Mouse (Mus musculus) small intestine, adult 2 months (tissue): ENCODE measurements around the gene Man2a1. TPM values are rescaled to one million over a fixed set of nuclear protein-coding genes. Genes with fewer than 3 reads are reported as not detected.

Source experiments
- H3K27ac ChIP-seq: fragments of 200-500 bp; 2 replicates; pipeline ENCODE4 v1.5.1; 2012; ENCODE audit warnings: low read depth, low read length, control low read depth, inconsistent platforms; ENCODE audit not compliant: insufficient read depth
- H3K27me3 ChIP-seq: fragments of 200-500 bp; 2 replicates; pipeline ENCODE4 v1.6.1; 2012; ENCODE audit warnings: mild to moderate bottlenecking, moderate library complexity, low read length, inconsistent platforms; ENCODE audit not compliant: control insufficient read depth, insufficient read depth
- H3K36me3 ChIP-seq: fragments of 200-500 bp; 2 replicates; pipeline ENCODE4 v1.6.1; 2012; ENCODE audit warnings: mild to moderate bottlenecking, low read length, control low read depth, inconsistent platforms; ENCODE audit not compliant: control insufficient read depth, insufficient read depth
- H3K4me1 ChIP-seq: fragments of 200-500 bp; 2 replicates; pipeline ENCODE4 v1.6.1; 2012; ENCODE audit warnings: low read length, inconsistent platforms, mixed read lengths; ENCODE audit not compliant: control insufficient read depth, insufficient read depth, insufficient read length
- H3K4me3 ChIP-seq: fragments of 200-500 bp; 2 replicates; pipeline ENCODE4 v1.5.1; 2012; ENCODE audit warnings: low read depth, mild to moderate bottlenecking, control low read depth, inconsistent platforms, low read length, moderate library complexity
- CTCF ChIP-seq: fragments of 200-500 bp; IDR thresholded peaks from 2 replicates; pipeline ENCODE4 v1.5.1; 2012; ENCODE audit warnings: low read depth, mild to moderate bottlenecking, control low read depth, inconsistent platforms, low read length, moderate library complexity, mixed read lengths; ENCODE audit not compliant: insufficient replicate concordance, insufficient read length; ENCODE audit errors: extremely low read depth
- POLR2A ChIP-seq: fragments of 200-500 bp; IDR thresholded peaks from 2 replicates; pipeline ENCODE4 v1.6.1; 2012; ENCODE audit warnings: low read depth, mild to moderate bottlenecking, control low read depth, inconsistent platforms, low read length, moderate library complexity
- whole genome bisulfite sequencing: fragments of 180-500 bp; shearing (Covaris S2); methylation state at CpG from one replicate; pipeline ENCODE4 v1.1.7; 2018; 5-methylcytosine and 5-hydroxymethylcytosine counted together
- polyA plus RNA-seq: library from polyadenylated mRNA; depleted of rRNA; stranded (reverse); fragments of >200 nt; gene quantifications from 2 replicates; pipeline ENCODE4 v1.2.3, GENCODE M21; 2012

The Man2a1 gene
- polyA plus RNA-seq, 1 experiment: 6.7 TPM

DNA sequence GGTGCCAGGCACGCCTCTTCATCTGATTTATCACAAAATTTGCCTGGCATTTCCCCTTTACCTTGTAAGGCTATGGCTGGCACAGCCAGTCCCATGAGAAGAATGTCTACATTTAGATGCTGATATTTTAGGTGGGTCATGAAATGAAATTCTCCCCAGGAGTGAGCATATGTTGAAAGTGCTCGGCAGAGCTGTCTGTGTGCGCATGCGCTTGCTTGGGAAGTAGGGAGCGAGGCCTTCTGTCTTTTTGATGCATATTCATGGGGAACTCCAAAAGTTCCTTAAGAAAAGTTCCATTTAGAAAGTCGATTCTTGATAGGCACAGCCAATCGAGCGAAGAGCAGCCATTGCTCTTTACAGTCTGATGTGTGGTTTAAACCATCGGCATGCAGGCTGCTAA is 26.6 kb upstream of the Man2a1 start:
- H3K27ac ChIP-seq: no peak overlapping the region
- TF ChIP-seq POLR2A: no peak
- no peak for TF ChIP-seq CTCF
- H3K4me1 ChIP-seq: no peaks in the 10 kb centered on the region
- H3K36me3 ChIP-seq: no peaks in the 10 kb centered on the region
- H3K27me3 ChIP-seq: no peaks in the 10 kb centered on the region
- 92% methylated on average over 9 of the region's 9 CpGs for WGBS
- H3K4me3 ChIP-seq: no peak overlapping the region

DNA sequence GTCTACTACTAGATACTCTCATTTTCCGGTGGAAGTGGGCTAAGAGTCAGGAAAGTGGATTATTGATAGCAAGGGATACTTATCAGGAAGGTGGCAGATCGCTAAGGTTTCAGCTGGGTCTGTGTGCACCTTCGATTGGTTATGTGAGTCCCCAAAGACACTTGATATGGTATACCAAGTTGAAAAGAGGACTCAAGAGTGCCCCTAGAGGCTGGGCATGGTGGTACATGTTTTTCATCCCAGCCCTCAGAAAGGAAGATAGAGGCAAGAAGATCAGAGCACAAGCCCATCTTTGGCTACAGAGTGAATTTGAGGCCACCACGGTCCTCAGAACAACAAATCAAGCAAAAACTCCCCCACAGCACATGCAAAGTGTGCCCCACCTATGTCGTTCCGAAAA is 25.3 kb upstream of the Man2a1 start:
- Histone ChIP-seq H3K27me3 (no peaks in the 10 kb centered on the region), H3K36me3 (no peaks in the 10 kb centered on the region), H3K4me1 (no peaks in the 10 kb centered on the region), H3K27ac (no peak overlapping the region), H3K4me3 (no peak overlapping the region)
- peak; percentile 29; the same call in 1 of the 2 replicates for TF ChIP-seq CTCF
- no peak for TF ChIP-seq POLR2A
- 80% methylated on average over 6 of the region's 6 CpGs for WGBS

DNA sequence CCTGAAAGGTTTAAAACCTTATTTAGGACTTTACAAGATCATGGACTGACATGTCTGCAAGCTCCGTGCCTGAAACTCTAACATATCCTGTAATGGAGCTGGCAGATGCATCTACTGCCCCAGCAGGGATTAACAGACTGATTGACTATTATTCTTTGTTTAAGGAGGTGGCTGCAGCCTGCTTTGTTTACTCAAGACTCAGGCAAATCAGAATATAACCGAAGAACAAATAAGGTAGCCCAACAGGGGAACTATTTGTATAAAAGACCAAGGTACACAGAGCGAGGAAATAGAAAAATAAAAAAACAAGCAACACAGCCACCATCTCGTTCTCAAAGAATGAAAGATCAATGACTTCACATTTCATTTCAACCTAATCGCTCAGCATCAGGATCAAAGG is 23.1 kb upstream of the Man2a1 start:
- WGBS: 23% methylated on average over 5 of the region's 5 CpGs
- TF ChIP-seq POLR2A: no peak
- TF ChIP-seq CTCF: no peak
- no peaks in the 10 kb centered on the region for H3K36me3 ChIP-seq
- no peaks in the 10 kb centered on the region for H3K4me1 ChIP-seq
- no peaks in the 10 kb centered on the region for H3K27me3 ChIP-seq
- no peak overlapping the region for H3K4me3 ChIP-seq
- no peak overlapping the region for H3K27ac ChIP-seq

DNA sequence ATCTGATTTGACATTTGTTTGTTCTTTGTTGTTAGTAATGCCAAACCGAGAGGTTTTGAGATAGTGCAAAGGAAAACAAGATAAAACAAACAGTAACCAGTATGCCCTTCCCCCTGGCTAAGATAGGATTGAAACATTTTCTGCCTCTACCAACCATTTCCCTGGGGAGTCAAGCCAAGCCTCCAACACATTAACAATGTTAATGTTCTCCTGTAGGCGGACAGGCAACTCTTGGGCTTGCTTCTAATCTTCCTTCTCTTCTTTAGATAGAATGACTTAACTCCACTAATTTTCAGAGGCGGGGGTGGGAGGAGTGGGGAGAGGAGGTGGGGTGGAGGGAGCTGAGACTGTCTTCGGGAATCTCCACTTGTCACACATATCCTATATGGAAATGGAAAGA is 22.2 kb upstream of the Man2a1 start:
- Histone ChIP-seq H3K27me3 (no peaks in the 10 kb centered on the region), H3K27ac (no peak overlapping the region), H3K36me3 (no peaks in the 10 kb centered on the region), H3K4me1 (no peaks in the 10 kb centered on the region), H3K4me3 (no peak overlapping the region)
- 34% methylated on average over 4 of the region's 4 CpGs for WGBS
- no peak for TF ChIP-seq CTCF
- TF ChIP-seq POLR2A: no peak

DNA sequence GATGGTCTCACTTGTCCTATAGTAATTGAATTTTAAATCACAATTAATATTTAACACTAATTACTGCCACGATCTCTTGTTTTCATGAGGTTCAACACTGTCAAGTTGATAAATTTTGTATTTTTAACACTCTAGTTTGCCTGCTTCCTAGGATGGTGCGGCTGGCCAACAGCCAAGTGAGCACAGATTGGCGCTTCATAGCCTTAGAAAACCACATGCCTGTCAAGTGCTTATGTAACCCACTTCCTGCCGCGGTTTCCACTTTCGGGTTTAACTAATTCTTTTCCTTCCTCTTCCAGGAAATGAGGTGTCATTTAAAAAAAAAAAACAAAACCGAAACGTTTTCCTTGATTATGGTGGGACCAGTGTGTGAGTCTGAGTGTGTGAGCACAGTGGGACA is 20.8 kb upstream of the Man2a1 start:
- no peak overlapping the region for H3K27ac ChIP-seq
- no peaks in the 10 kb centered on the region for H3K27me3 ChIP-seq
- H3K4me1 ChIP-seq: no peaks in the 10 kb centered on the region
- no peaks in the 10 kb centered on the region for H3K36me3 ChIP-seq
- no peak overlapping the region for H3K4me3 ChIP-seq
- TF ChIP-seq CTCF: no peak
- no peak for TF ChIP-seq POLR2A
- WGBS: 67% methylated on average over 8 of the region's 8 CpGs

DNA sequence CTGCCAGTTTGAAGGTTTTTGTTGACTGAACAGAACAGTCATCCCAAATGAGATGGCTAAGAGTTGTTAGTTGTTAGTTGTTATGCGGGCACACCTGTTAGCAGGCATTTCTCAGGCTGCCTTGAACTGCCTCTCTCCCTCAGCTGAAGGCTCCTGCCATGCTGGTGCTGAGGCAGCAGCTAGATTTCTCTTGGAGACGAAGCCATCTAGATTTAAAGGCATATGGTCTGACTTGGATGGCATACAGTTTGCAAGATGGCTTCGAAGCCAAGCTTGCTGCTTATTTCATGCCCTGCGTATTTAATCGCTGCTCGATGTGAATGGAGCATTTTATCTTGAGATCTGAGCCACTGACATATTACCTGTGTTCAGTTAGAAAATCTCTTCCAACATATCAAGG is 19.4 kb upstream of the Man2a1 start:
- TF ChIP-seq POLR2A (no peak), CTCF (no peak)
- 92% methylated on average over 6 of the region's 6 CpGs for WGBS
- H3K4me3 ChIP-seq: no peak overlapping the region
- H3K36me3 ChIP-seq: no peaks in the 10 kb centered on the region
- no peaks in the 10 kb centered on the region for H3K4me1 ChIP-seq
- no peaks in the 10 kb centered on the region for H3K27me3 ChIP-seq
- H3K27ac ChIP-seq: no peak overlapping the region

DNA sequence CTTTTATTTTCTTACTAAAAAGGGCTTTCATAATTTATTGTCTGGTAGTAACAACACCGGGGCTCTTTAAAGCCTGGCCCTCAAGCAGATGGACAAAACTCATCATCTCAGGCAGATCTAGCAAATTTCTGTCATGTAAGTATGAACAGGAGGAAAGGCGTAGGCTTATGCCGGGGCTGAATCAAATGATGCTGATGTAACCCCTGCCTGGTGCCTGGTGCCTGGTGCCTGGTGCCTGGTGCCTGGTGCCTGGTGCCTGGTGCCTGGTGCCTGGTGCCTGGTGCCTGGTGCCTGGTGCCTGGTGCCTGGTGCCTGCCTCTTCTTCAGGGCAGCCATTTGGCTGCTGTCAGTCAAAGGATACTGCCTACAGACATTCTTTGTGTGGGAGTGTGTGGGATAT is 18.6 kb upstream of the Man2a1 start:
- H3K27ac ChIP-seq: no peak overlapping the region
- WGBS: 91% methylated on average over 3 of the region's 3 CpGs

DNA sequence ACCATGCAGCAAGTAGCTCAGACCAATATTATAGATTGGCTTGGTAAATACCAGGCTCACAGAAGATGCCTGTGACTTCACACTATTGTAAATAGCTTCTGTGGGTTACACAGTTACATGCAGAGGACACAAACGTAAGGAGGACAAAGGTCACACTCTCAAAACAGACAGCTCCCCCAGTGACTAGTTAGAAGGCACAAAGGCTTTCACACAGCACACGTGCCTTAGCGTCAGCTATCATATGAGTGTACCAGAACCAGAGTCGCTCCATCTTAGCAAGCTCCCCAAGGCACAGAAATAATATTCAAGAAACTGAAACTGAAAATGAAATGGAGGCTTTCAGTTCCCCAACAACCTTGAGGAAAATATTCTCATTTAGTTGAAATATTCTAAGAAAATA is 10.1 kb upstream of the Man2a1 start:
- Histone ChIP-seq H3K27me3 (no peaks in the 10 kb centered on the region), H3K4me1 (peaks cover 3% of the 10 kb centered on the region; the same call in 1 of the 2 replicates), H3K27ac (no peak overlapping the region), H3K36me3 (no peaks in the 10 kb centered on the region), H3K4me3 (no peak overlapping the region)
- TF ChIP-seq CTCF (no peak), POLR2A (no peak)
- 20% methylated on average over 4 of the region's 4 CpGs for WGBS

More for the DNA sequence above, 18.6 kb upstream of the Man2a1 start:
- Histone ChIP-seq H3K36me3 (no peaks in the 10 kb centered on the region), H3K4me3 (no peak overlapping the region), H3K27me3 (no peaks in the 10 kb centered on the region), H3K4me1 (no peaks in the 10 kb centered on the region)
- TF ChIP-seq CTCF (no peak), POLR2A (no peak)
